In genomic region chr8:61041951-61042350, GRCm38 (mm10) we compare ENCODE assay signal across 8 mouse cellular contexts. TPM values are rescaled to one million over a fixed set of nuclear protein-coding genes. Genes with fewer than 3 reads are reported as not detected.
DNase-seq lines count a peak whose midpoint lies in the region; ATAC-seq and TF ChIP-seq lines count a peak whose summit lies in the region.
"Had no signal": no experiment of that assay in that cellular context is flagged by ENCODE, and none has a peak within 500 bp of the region (broad histone marks: within the 10 kb centered on the region; RNA-seq: fewer than 3 reads in every experiment).

No protein-coding gene starts in this region.

- ATAC-seq in CD4-positive, CD25-positive, alpha-beta regulatory T cell, adult 4 months, result peak; percentile 63
- peak; percentile 59; the same call in 1 of the 2 replicates for ATAC-seq in forebrain, embryonic 16.5 days

- H3K4me1 ChIP-seq in forebrain, embryonic 16.5 days (replicated peaks; ENCODE audit: control insufficient read depth, insufficient read depth, low read length), result no peaks in the 10 kb centered on the region
- no peaks in the 10 kb centered on the region for H3K4me1 ChIP-seq in lung, adult 2 months (ENCODE audit: control insufficient read depth, insufficient read depth, low read length)
- H3K4me1 ChIP-seq: hindbrain, embryonic 15.5 days had no signal

- no peaks in the 10 kb centered on the region for H3K27me3 ChIP-seq in forebrain, embryonic 16.5 days (replicated peaks; ENCODE audit: control insufficient read depth, insufficient read depth, low read length)
- H3K27me3 ChIP-seq: hindbrain, embryonic 15.5 days had no signal

- no peak overlapping the region for H3K9ac ChIP-seq in forebrain, embryonic 16.5 days (replicated peaks; ENCODE audit: low read depth, low read length)
- H3K9ac ChIP-seq: hindbrain, embryonic 15.5 days had no signal

- peak; percentile 55 for TF ChIP-seq CTCF in lung, adult 2 months (IDR thresholded peaks at IDR 0.05; ENCODE audit: insufficient read depth, low read length)

- no peak for TF ChIP-seq POLR2A in lung, adult 2 months (IDR thresholded peaks at IDR 0.05; ENCODE audit: borderline replicate concordance, extremely low read depth, low read depth, low read length)

- no peak overlapping the region for H3K27ac ChIP-seq in forebrain, embryonic 16.5 days (ENCODE audit: low read length)
- H3K27ac ChIP-seq: hindbrain, embryonic 15.5 days had no signal

- peak; percentile 58 for DNase-seq in B cell, adult 2 months
- DNase-seq in c-Kit-positive CD71-negative TER-119-negative erythroid progenitor cells, embryonic 14.5 days (ENCODE audit: low read depth), result peak; percentile 31
- peak; percentile 61 to 86 for DNase-seq in kidney, postnatal 36 days
- DNase-seq in lung, adult 2 months, result peak; percentile 29
- peak; percentile 53 for DNase-seq in right cerebral cortex, adult 18-20 months

- no peak overlapping the region for H3K4me2 ChIP-seq in forebrain, embryonic 16.5 days (ENCODE audit: low read length)
- H3K4me2 ChIP-seq: hindbrain, embryonic 15.5 days had no signal

- no peaks in the 10 kb centered on the region for H3K36me3 ChIP-seq in forebrain, embryonic 16.5 days (ENCODE audit: control insufficient read depth, insufficient read depth)

- no peak overlapping the region for H3K4me3 ChIP-seq in forebrain, embryonic 16.5 days (replicated peaks; ENCODE audit: low read length)
- H3K4me3 ChIP-seq in lung, adult 2 months (replicated peaks; ENCODE audit: extremely low read depth, low read depth, low read length), result no peak overlapping the region
- H3K4me3 ChIP-seq: hindbrain, embryonic 15.5 days had no signal

- no peaks in the 10 kb centered on the region for H3K9me3 ChIP-seq in forebrain, embryonic 16.5 days (ENCODE audit: control insufficient read depth, low read length)
- H3K9me3 ChIP-seq: hindbrain, embryonic 15.5 days had no signal

RNA-seq across cellular contexts. Expression of gene Nek1, which starts 49.0 kb away (rescaled TPM):
- 1 to 10 TPM; 7.4 to 9.5 TPM for polyA plus RNA-seq in CD4-positive, CD25-positive, alpha-beta regulatory T cell, adult 4 months (2017; shearing (Covaris generic))
- polyA plus RNA-seq in forebrain, embryonic 16.5 days (2015; fragmentation: Nextera tagmentation; extraction: Ambion mirVana), result 25.2 and 26.0 TPM in 2 replicates
- 9.1 and 9.4 TPM in 2 replicates for polyA plus RNA-seq in lung, adult 2 months (2012; rRNA removed)

RNA-seq across cellular contexts. Expression of gene Clcn3, which starts 58.9 kb away (rescaled TPM):
- 10 to 100 TPM; 19.0 to 22.3 TPM for polyA plus RNA-seq in CD4-positive, CD25-positive, alpha-beta regulatory T cell, adult 4 months (2017; shearing (Covaris generic))
- 70.6 and 72.5 TPM in 2 replicates for polyA plus RNA-seq in forebrain, embryonic 16.5 days (2015; fragmentation: Nextera tagmentation; extraction: Ambion mirVana)
- 9.3 and 13.7 TPM in 2 replicates for polyA plus RNA-seq in lung, adult 2 months (2012; rRNA removed)
